ENCODE assay signal across 21 mouse cellular contexts in genomic region chr8:88294977-88295376, GRCm38 (mm10). TPM values are rescaled to one million over a fixed set of nuclear protein-coding genes. Genes with fewer than 3 reads are reported as not detected.
DNase-seq lines count a peak whose midpoint lies in the region; ATAC-seq and TF ChIP-seq lines count a peak whose summit lies in the region.
"Had no signal": no experiment of that assay in that cellular context is flagged by ENCODE, and none has a peak within 500 bp of the region (broad histone marks: within the 10 kb centered on the region; RNA-seq: fewer than 3 reads in every experiment).

No protein-coding gene starts in this region.

- H3K4me1 ChIP-seq in megakaryocyte, embryonic 14.5 days = peaks cover 99% of the 10 kb centered on the region
- H3K4me1 ChIP-seq in bone marrow, adult 2 months (ENCODE audit: control insufficient read depth, insufficient read depth, low read length) = peaks cover 20% of the 10 kb centered on the region
- H3K4me1 ChIP-seq in liver, embryonic 11.5 days (replicated peaks; ENCODE audit: control insufficient read depth, insufficient read depth, low read length) = peaks cover 67% of the 10 kb centered on the region
- no peaks in the 10 kb centered on the region for H3K4me1 ChIP-seq in forebrain, embryonic 14.5 days (ENCODE audit: control insufficient read depth, insufficient read depth, low read length)
- H3K4me1 ChIP-seq: embryonic facial prominence, embryonic 13.5 days; hindbrain, embryonic 15.5 days; midbrain, embryonic 15.5 days had no signal

- H3K9me3 ChIP-seq in megakaryocyte, embryonic 14.5 days = no peaks in the 10 kb centered on the region
- H3K9me3 ChIP-seq in liver, embryonic 11.5 days (ENCODE audit: control insufficient read depth, low read length) = no peaks in the 10 kb centered on the region
- no peaks in the 10 kb centered on the region for H3K9me3 ChIP-seq in forebrain, embryonic 14.5 days (replicated peaks; ENCODE audit: control insufficient read depth, low read length)
- H3K9me3 ChIP-seq: embryonic facial prominence, embryonic 13.5 days; heart, embryonic 10.5 days; hindbrain, embryonic 15.5 days; kidney, embryonic 15.5 days; midbrain, embryonic 15.5 days; stomach, embryonic 15.5 days had no signal

- H3K36me3 ChIP-seq in megakaryocyte, embryonic 14.5 days (replicated peaks; ENCODE audit: low read length) = peaks cover 40% of the 10 kb centered on the region
- H3K36me3 ChIP-seq in liver, embryonic 11.5 days (ENCODE audit: control insufficient read depth, insufficient read depth, low read length) = 0 out of 2 replicates have a peak, but pooled peaks cover 2% of the 10 kb centered on the region
- H3K36me3 ChIP-seq in macrophage (ENCODE audit: inconsistent target) = peaks cover 18% of the 10 kb centered on the region
- no peaks in the 10 kb centered on the region for H3K36me3 ChIP-seq in forebrain, embryonic 14.5 days (ENCODE audit: control insufficient read depth, insufficient read depth, low read length)
- H3K36me3 ChIP-seq: embryonic facial prominence, embryonic 13.5 days; heart, embryonic 10.5 days; hindbrain, embryonic 15.5 days; kidney, embryonic 15.5 days; midbrain, embryonic 15.5 days; stomach, embryonic 15.5 days had no signal

- H3K4me2 ChIP-seq in liver, embryonic 11.5 days = peak overlapping the region; percentile 57
- H3K4me2 ChIP-seq in forebrain, embryonic 14.5 days (ENCODE audit: low read length) = no peak overlapping the region
- H3K4me2 ChIP-seq: embryonic facial prominence, embryonic 13.5 days; hindbrain, embryonic 15.5 days; kidney, embryonic 15.5 days; midbrain, embryonic 15.5 days; stomach, embryonic 15.5 days had no signal

- ATAC-seq in megakaryocyte, adult 5-6 weeks (ENCODE audit: poor library complexity, severe bottlenecking) = no peak
- no peak for ATAC-seq in liver, embryonic 11.5 days (replicated peaks; ENCODE audit: low FRiP score)
- ATAC-seq in forebrain, embryonic 14.5 days = no peak
- ATAC-seq: activated CD4-positive, CD25-positive, alpha-beta regulatory T cell, adult 4 months; forebrain, embryonic 16.5 days; intestine, embryonic 16.5 days; midbrain, embryonic 15.5 days; Patski had no signal

- H3K79me2 ChIP-seq in macrophage (ENCODE audit: inconsistent target) = peaks cover 89% of the 10 kb centered on the region

- TF ChIP-seq POLR2A in bone marrow, adult 2 months (IDR thresholded peaks at IDR 0.05; ENCODE audit: borderline replicate concordance, control insufficient read depth, low read depth, low read length) = no peak

- H3K4me3 ChIP-seq in megakaryocyte, embryonic 14.5 days (replicated peaks) = peak overlapping the region; percentile 89
- peak overlapping the region; percentile 68 for H3K4me3 ChIP-seq in bone marrow, adult 2 months (replicated peaks; ENCODE audit: control insufficient read depth, low read depth, low read length)
- peak overlapping the region; percentile 20 for H3K4me3 ChIP-seq in liver, embryonic 11.5 days (ENCODE audit: low read depth, low read length)
- peak overlapping the region; percentile 78 for H3K4me3 ChIP-seq in macrophage (ENCODE audit: inconsistent target)
- H3K4me3 ChIP-seq in forebrain, embryonic 14.5 days (ENCODE audit: low read depth, low read length) = no peak overlapping the region
- H3K4me3 ChIP-seq: embryonic facial prominence, embryonic 13.5 days; heart, embryonic 10.5 days; hindbrain, embryonic 15.5 days; kidney, embryonic 15.5 days; midbrain, embryonic 15.5 days; myocyte; stomach, embryonic 15.5 days had no signal

- H3K27me3 ChIP-seq in megakaryocyte, embryonic 14.5 days (replicated peaks) = no peaks in the 10 kb centered on the region
- H3K27me3 ChIP-seq in liver, embryonic 11.5 days (replicated peaks; ENCODE audit: control insufficient read depth, insufficient read depth, low read length) = no peaks in the 10 kb centered on the region
- H3K27me3 ChIP-seq in forebrain, embryonic 14.5 days (replicated peaks; ENCODE audit: control insufficient read depth, insufficient read depth, low read length) = no peaks in the 10 kb centered on the region
- H3K27me3 ChIP-seq: embryonic facial prominence, embryonic 13.5 days; hindbrain, embryonic 15.5 days; kidney, embryonic 15.5 days; midbrain, embryonic 15.5 days; Patski; stomach, embryonic 15.5 days had no signal

- peak overlapping the region; percentile 75 for H3K27ac ChIP-seq in bone marrow, adult 2 months (ENCODE audit: control insufficient read depth, insufficient read depth, low read depth, low read length, poor library complexity)
- H3K27ac ChIP-seq in liver, embryonic 11.5 days (ENCODE audit: low read depth, low read length) = peak overlapping the region; percentile 65
- H3K27ac ChIP-seq in macrophage = peak overlapping the region; percentile 90
- H3K27ac ChIP-seq in forebrain, embryonic 14.5 days (ENCODE audit: low read depth, low read length) = no peak overlapping the region
- H3K27ac ChIP-seq: embryonic facial prominence, embryonic 13.5 days; hindbrain, embryonic 15.5 days; kidney, embryonic 15.5 days; midbrain, embryonic 15.5 days; stomach, embryonic 15.5 days had no signal

- TF ChIP-seq CTCF in bone marrow, adult 2 months (IDR thresholded peaks at IDR 0.05; ENCODE audit: control insufficient read depth, insufficient read depth, low read length) = no peak

- WGBS in bone marrow, adult 2 months = 21% methylated on average over 2 of the region's 2 CpGs
- 71% methylated on average over 2 of the region's 2 CpGs for WGBS in liver, embryonic 11.5 days
- WGBS in macrophage (ENCODE audit: missing documents) = 34% methylated on average over 2 of the region's 2 CpGs
- WGBS in forebrain, embryonic 14.5 days = 96% methylated on average over 2 of the region's 2 CpGs

- DNase-seq in liver, embryonic 11.5 days (ENCODE audit: low spot score) = no peak
- no peak for DNase-seq in adrenal gland, postnatal 36 days
- DNase-seq in forebrain, embryonic 14.5 days (ENCODE audit: low spot score) = no peak
- DNase-seq: adrenal gland, postnatal 25 days; cerebellum, adult 9-10 months; heart, postnatal 10 days had no signal

- H3K9ac ChIP-seq in liver, embryonic 11.5 days (ENCODE audit: low read depth, low read length) = peak overlapping the region; percentile 11
- no peak overlapping the region for H3K9ac ChIP-seq in forebrain, embryonic 14.5 days (ENCODE audit: low read length)
- H3K9ac ChIP-seq: embryonic facial prominence, embryonic 13.5 days; hindbrain, embryonic 15.5 days; kidney, embryonic 15.5 days; midbrain, embryonic 15.5 days; stomach, embryonic 15.5 days had no signal

RNA-seq across cellular contexts. Expression of gene Adcy7, which starts 22.8 kb away (rescaled TPM):
- polyA plus RNA-seq in megakaryocyte, embryonic 14.5 days (2012; ENCODE audit: insufficient read depth, low replicate concordance) = 6.7 and 7.8 TPM in 2 replicates
- total RNA-seq in megakaryocyte, adult 5-6 weeks (2015) = 43.5 and 58.4 TPM in 2 replicates
- 63.7 and 70.3 TPM in 2 replicates for total RNA-seq in megakaryocyte, adult 5-6 weeks (2017)
- 18.7 and 66.8 TPM in 2 replicates for polyA plus RNA-seq in bone marrow, adult 2 months (2011; ENCODE audit: insufficient read depth, insufficient read length, low replicate concordance, missing spikeins)
- polyA plus RNA-seq in liver, embryonic 11.5 days (2014; fragmentation: Nextera tagmentation; extraction: Ambion mirVana) = 46.6 and 49.7 TPM in 2 replicates
- 100 to 1,000 TPM; 118 to 513 (median 314) TPM for total RNA-seq in macrophage (2018; cell fraction: chromatin; rRNA removed)
- 100 to 1,000 TPM in 8 of 26 experiments, 10 to 100 TPM in 18; 53.5 to 117 (median 87.6) TPM for total RNA-seq in macrophage (2018; cell fraction: cytosol; rRNA removed)
- total RNA-seq in macrophage (2018; cell fraction: nucleus; rRNA removed) = 100 to 1,000 TPM; 108 to 315 (median 217) TPM
- 49.6 to 90.2 TPM (median 76.3 TPM) in 3 replicates for polyA plus RNA-seq in macrophage (2018)
- total RNA-seq in adrenal gland, postnatal 36 days (2021) = 10 to 100 TPM in 1 of 2 experiments, 1 to 10 TPM in 1; 5.7 to 11.5 TPM
- polyA plus RNA-seq in forebrain, embryonic 14.5 days (2014; fragmentation: Nextera tagmentation; extraction: Ambion mirVana) = 1.1 and 1.3 TPM in 2 replicates
